Mouse (Mus musculus) limb, embryonic 12.5 days (tissue): ENCODE measurements at regions not wholly inside any gene's neighbourhood (a gene's known extent, or its start where the extent isn't known, plus 50 kb on each side); places are given as distances from the start of the nearest gene placed in this dataset.

ENCODE experiments used
- ATAC-seq: fragments of 200-750 bp; cut with Nextera tagmentation; 2 replicates; pipeline ENCODE4 v1.8.0; 2017; ENCODE audit warnings: low read depth, moderate TSS enrichment; ENCODE audit not compliant: insufficient number of reproducible peaks, insufficient read depth, low FRiP score, low TSS enrichment
- H3K27ac ChIP-seq: fragments of 300-500 bp; sonication (generic); 2 replicates; pipeline ENCODE4 v1.5.1; 2016; ENCODE audit warnings: mild to moderate bottlenecking, moderate library complexity
- H3K27me3 ChIP-seq: fragments of 300-500 bp; sonication (generic); 2 replicates; pipeline ENCODE4 v1.6.1; 2016; ENCODE audit warnings: mild to moderate bottlenecking, moderate library complexity
- H3K36me3 ChIP-seq: fragments of 300-500 bp; sonication (generic); 2 replicates; pipeline ENCODE4 v1.6.1; 2016; ENCODE audit warnings: mild to moderate bottlenecking, moderate library complexity
- H3K4me1 ChIP-seq: fragments of 300-500 bp; sonication (generic); replicated peaks from 2 replicates; pipeline ENCODE4 v1.6.1; 2016
- H3K4me2 ChIP-seq: fragments of 300-500 bp; sonication (generic); 2 replicates; pipeline ENCODE4 v1.6.1; 2016; ENCODE audit warnings: mild to moderate bottlenecking, moderate library complexity
- H3K4me3 ChIP-seq: fragments of 300-500 bp; sonication (generic); replicated peaks from 2 replicates; pipeline ENCODE4 v1.5.1; 2016; ENCODE audit warnings: mild to moderate bottlenecking
- H3K9ac ChIP-seq: fragments of 300-500 bp; sonication (generic); replicated peaks from 2 replicates; pipeline ENCODE4 v1.6.1; 2016; ENCODE audit warnings: mild to moderate bottlenecking, moderate library complexity
- H3K9me3 ChIP-seq: fragments of 300-500 bp; sonication (generic); 2 replicates; pipeline ENCODE4 v1.6.1; 2016; ENCODE audit warnings: mild to moderate bottlenecking, moderate library complexity
- WGBS: fragments of 180-500 bp; shearing (Covaris S2); methylation state at CpG from one replicate; pipeline ENCODE4 v1.1.7; 2016; 5-methylcytosine and 5-hydroxymethylcytosine counted together

DNA sequence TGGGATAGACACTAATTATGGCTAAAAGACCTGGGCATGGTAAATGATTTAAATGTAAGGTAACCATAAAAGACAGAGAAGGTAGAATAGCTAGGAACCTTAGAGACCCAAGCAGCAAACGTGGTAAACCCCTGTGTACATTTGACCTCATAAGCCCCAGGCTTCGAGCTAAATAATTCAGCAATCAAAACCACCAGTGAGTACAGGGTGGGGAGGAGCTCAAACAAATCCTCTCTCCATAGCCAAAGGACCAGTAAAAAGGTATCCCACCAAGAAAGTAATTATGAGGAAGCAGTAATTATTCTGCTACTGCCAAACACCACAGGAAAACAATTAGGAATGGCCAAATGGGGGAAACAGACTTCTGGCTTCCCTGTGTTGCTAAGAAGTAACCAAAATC, 122.5 kb upstream of the Ogfrl1 start:
- Histone ChIP-seq H3K4me2 (no peak overlapping the region), H3K27ac (no peak overlapping the region), H3K9me3 (peaks cover 3% of the 10 kb centered on the region; the same call in 1 of the 2 replicates), H3K36me3 (no peaks in the 10 kb centered on the region), H3K4me1 (0 out of 2 replicates have a peak, but pooled peaks cover 5% of the 10 kb centered on the region), H3K27me3 (no peaks in the 10 kb centered on the region), H3K9ac (no peak overlapping the region), H3K4me3 (no peak overlapping the region)
- no peak for ATAC-seq
- 9% methylated on average over 2 of the region's 2 CpGs for WGBS

DNA sequence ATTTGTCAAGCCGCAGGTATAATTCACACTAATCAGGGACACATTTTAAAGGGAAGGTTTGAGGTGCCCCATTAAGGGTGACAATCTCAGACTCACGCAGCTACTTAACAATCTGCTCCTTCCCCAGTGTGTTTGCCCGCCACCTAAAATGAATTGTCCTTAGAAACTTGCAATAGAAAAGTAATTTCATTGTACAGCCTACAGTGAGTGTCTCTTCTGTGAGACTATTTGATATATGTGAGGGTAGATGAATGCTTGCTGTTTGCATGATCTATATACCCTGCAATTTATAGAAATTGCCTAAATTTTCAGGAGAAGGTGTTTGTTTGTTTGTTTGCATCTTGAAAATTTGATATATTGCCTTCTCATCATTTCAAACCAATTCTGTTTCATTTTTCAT, 135.1 kb upstream of the Ogfrl1 start:
- Histone ChIP-seq H3K27me3 (no peaks in the 10 kb centered on the region), H3K4me3 (no peak overlapping the region), H3K9me3 (no peaks in the 10 kb centered on the region), H3K4me1 (no peaks in the 10 kb centered on the region), H3K36me3 (no peaks in the 10 kb centered on the region), H3K9ac (no peak overlapping the region), H3K4me2 (no peak overlapping the region), H3K27ac (no peak overlapping the region)
- WGBS: 60% methylated on average over 3 of the region's 3 CpGs
- no peak for ATAC-seq

- H3K4me2 ChIP-seq: no peak overlapping the region
- no peak overlapping the region for H3K9ac ChIP-seq
- no peak overlapping the region for H3K4me3 ChIP-seq
- 82% methylated on average over 10 of the region's 10 CpGs for WGBS
- no peaks in the 10 kb centered on the region for H3K36me3 ChIP-seq
- H3K27me3 ChIP-seq: no peaks in the 10 kb centered on the region
- H3K4me1 ChIP-seq: no peaks in the 10 kb centered on the region
- H3K27ac ChIP-seq: no peak overlapping the region
- ATAC-seq: no peak
- H3K9me3 ChIP-seq: no peaks in the 10 kb centered on the region
Measured at GRCm38 (mm10) chr1:23536621-23537020, 139.0 kb upstream of the Ogfrl1 start.

GRCm38 (mm10) chr1:23538419-23538818, 140.8 kb upstream of the Ogfrl1 start:
- no peak for ATAC-seq
- 35% methylated on average over 6 of the region's 6 CpGs for WGBS

GRCm38 (mm10) chr1:23540594-23540993, 143.0 kb upstream of the Ogfrl1 start:
- Histone ChIP-seq H3K4me2 (no peak overlapping the region), H3K4me3 (no peak overlapping the region), H3K36me3 (no peaks in the 10 kb centered on the region), H3K27ac (no peak overlapping the region), H3K9me3 (no peaks in the 10 kb centered on the region), H3K4me1 (no peaks in the 10 kb centered on the region), H3K9ac (no peak overlapping the region), H3K27me3 (no peaks in the 10 kb centered on the region)
- ATAC-seq: no peak
- 81% methylated on average over 7 of the region's 7 CpGs for WGBS

More at GRCm38 (mm10) chr1:23538419-23538818, 140.8 kb upstream of the Ogfrl1 start:
- H3K27me3 ChIP-seq: no peaks in the 10 kb centered on the region
- no peak overlapping the region for H3K4me3 ChIP-seq
- H3K36me3 ChIP-seq: no peaks in the 10 kb centered on the region
- no peak overlapping the region for H3K4me2 ChIP-seq
- no peaks in the 10 kb centered on the region for H3K9me3 ChIP-seq
- H3K27ac ChIP-seq: no peak overlapping the region
- H3K4me1 ChIP-seq: no peaks in the 10 kb centered on the region
- H3K9ac ChIP-seq: no peak overlapping the region

DNA sequence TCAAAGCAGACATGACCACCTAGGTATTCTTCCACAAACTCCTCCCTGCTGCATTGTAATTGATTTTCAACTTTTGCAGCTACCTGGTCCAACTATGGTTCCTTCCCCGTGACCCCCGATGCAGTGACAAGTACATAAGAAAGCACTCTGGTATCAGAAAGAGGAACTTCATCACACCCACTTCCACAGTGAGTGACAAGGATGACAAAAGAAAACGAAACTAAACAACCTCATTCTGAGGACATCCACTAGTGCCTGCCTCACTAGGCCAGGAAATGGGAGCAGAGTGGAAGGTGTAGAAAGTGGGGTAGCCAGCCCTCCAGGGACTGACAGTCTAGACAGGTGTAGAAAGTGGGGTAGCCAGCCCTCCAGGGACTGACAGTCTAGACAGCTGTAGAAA, 158.2 kb upstream of the Ogfrl1 start:
- ATAC-seq: no peak
- Histone ChIP-seq H3K4me3 (no peak overlapping the region), H3K27ac (no peak overlapping the region), H3K9ac (no peak overlapping the region), H3K4me1 (no peaks in the 10 kb centered on the region), H3K9me3 (no peaks in the 10 kb centered on the region), H3K4me2 (no peak overlapping the region), H3K27me3 (no peaks in the 10 kb centered on the region), H3K36me3 (no peaks in the 10 kb centered on the region)
- WGBS: 85% methylated on average over 3 of the region's 3 CpGs

- Histone ChIP-seq H3K27ac (no peak overlapping the region), H3K9ac (no peak overlapping the region), H3K36me3 (no peaks in the 10 kb centered on the region), H3K4me3 (no peak overlapping the region), H3K4me1 (no peaks in the 10 kb centered on the region), H3K27me3 (no peaks in the 10 kb centered on the region), H3K4me2 (no peak overlapping the region), H3K9me3 (no peaks in the 10 kb centered on the region)
- WGBS: 89% methylated on average over 5 of the region's 5 CpGs
- no peak for ATAC-seq
Measured at GRCm38 (mm10) chr1:23568106-23568505, 170.5 kb upstream of the Ogfrl1 start.

DNA sequence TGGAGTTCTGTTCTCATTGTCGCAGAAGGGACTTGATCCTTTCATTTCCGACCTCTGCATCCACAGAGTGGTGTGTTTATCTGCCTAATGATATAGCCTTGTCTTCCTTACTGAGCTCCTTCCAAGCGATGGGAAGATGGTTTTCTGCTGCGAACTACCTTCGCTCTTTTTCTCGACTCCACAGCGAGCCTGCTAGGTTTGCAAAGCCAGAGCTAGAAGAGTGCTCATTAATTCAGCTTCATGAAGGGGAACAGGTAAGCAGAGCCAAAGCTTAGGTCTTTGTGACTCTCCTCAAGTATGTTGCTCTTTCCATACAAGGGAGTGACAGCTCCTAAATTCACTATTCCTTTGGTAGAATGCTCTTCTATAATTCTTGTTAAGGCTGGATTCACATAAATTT, 176.9 kb upstream of the Ogfrl1 start:
- H3K4me2 ChIP-seq: no peak overlapping the region
- no peak overlapping the region for H3K4me3 ChIP-seq
- no peak overlapping the region for H3K9ac ChIP-seq
- ATAC-seq: no peak
- no peaks in the 10 kb centered on the region for H3K4me1 ChIP-seq
- no peaks in the 10 kb centered on the region for H3K9me3 ChIP-seq
- no peaks in the 10 kb centered on the region for H3K36me3 ChIP-seq
- H3K27me3 ChIP-seq: no peaks in the 10 kb centered on the region
- 82% methylated on average over 7 of the region's 7 CpGs for WGBS
- no peak overlapping the region for H3K27ac ChIP-seq

DNA sequence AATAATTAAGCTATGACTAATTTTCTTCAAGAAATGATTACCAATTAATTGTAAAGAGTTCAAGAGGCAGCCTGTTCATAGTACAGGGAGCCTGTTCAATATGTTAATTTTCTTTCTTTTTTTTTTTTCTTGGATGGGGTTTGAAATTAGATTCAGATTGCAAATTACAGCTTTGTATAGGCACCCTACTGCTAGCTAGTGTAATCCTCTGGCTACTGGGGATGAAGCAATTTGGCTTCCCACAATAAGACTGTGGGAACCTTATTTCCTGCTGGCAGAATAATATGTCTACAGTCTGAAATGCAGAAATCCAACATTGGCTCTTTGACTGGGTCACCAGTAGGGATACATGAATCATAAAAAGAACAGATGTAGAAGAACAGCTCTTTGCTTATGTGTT, 177.4 kb upstream of the Ogfrl1 start:
- Histone ChIP-seq H3K36me3 (no peaks in the 10 kb centered on the region), H3K4me2 (no peak overlapping the region), H3K27ac (no peak overlapping the region), H3K4me1 (no peaks in the 10 kb centered on the region), H3K9ac (no peak overlapping the region), H3K27me3 (no peaks in the 10 kb centered on the region), H3K4me3 (no peak overlapping the region), H3K9me3 (no peaks in the 10 kb centered on the region)
- no peak for ATAC-seq

GRCm38 (mm10) chr1:23575515-23575914, 177.9 kb upstream of the Ogfrl1 start:
- Histone ChIP-seq H3K4me3 (no peak overlapping the region), H3K9ac (no peak overlapping the region), H3K27ac (no peak overlapping the region), H3K9me3 (no peaks in the 10 kb centered on the region), H3K4me1 (no peaks in the 10 kb centered on the region), H3K27me3 (no peaks in the 10 kb centered on the region), H3K4me2 (no peak overlapping the region), H3K36me3 (no peaks in the 10 kb centered on the region)
- no peak for ATAC-seq
- WGBS: 84% methylated on average over 2 of the region's 2 CpGs

DNA sequence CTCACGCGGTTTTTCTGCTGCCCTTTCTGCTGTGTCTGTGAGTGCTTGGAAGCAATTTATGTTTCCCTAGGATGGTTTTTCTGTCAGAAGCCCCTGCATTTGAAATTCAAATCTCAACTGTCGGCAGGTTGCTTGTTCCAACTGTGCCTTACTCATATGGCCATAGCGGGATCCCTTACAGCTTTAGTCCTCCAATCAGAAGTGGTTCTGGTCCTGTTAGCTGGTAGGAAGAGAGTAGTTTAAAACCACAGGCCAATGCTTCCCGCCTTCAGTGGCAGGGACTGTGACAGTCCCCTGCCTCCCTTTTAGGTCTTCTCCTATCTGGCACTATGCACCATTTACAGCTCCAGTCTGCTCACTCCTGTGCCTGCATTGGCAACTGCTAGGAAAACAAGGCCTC, 178.6 kb upstream of the Ogfrl1 start:
- Histone ChIP-seq H3K9ac (no peak overlapping the region), H3K27ac (no peak overlapping the region), H3K9me3 (no peaks in the 10 kb centered on the region), H3K4me2 (no peak overlapping the region), H3K36me3 (no peaks in the 10 kb centered on the region), H3K27me3 (no peaks in the 10 kb centered on the region), H3K4me1 (no peaks in the 10 kb centered on the region), H3K4me3 (no peak overlapping the region)
- 70% methylated on average over 5 of the region's 5 CpGs for WGBS
- ATAC-seq: no peak

DNA sequence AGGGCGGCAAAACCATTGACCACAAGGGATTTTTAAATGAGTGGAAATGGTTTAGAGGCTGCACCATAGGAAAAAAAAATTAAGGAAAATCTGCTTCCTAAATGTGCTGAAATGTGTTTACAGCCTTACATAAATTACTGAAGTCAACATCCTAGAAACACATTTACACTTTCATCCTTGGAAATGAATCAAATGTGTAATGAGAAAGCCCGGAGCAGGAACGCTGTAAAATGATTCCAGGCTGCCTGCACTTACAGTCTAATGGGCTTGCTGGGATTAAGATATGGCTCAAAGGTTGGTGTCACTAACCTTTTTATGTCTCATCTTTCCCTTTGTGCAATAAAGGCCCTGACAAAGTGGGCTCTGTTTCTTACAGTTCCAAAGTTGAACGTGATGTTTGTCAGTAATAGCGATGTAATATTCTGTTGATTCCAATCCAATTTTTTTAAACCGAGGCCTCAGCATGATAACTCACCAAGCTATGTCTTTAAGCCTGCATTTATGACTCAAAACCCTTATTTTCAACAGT, 172.1 kb upstream of the B3gat2 start:
- Histone ChIP-seq H3K27me3 (peaks cover 2% of the 10 kb centered on the region; the same call in 1 of the 2 replicates), H3K4me3 (no peak overlapping the region), H3K4me1 (peaks cover 4% of the 10 kb centered on the region; the same call in 1 of the 2 replicates), H3K9me3 (no peaks in the 10 kb centered on the region), H3K36me3 (no peaks in the 10 kb centered on the region), H3K9ac (no peak overlapping the region), H3K27ac (no peak overlapping the region), H3K4me2 (no peak overlapping the region)
- no peak for ATAC-seq
- 38% methylated on average over 6 of the region's 6 CpGs for WGBS
